Mouse (Mus musculus): ENCODE measurements around the gene Rps6ka3.
A peak's percentile ranks its signal among the peaks of the same experiment; 100 is the strongest.

Rps6ka3 gene

GRCm38 (mm10) chrX:159210007-159210406, at the start of gene Rps6ka3:
Gene Rps6ka3, plus strand, starts transcription at chrX:159210307.
- no peak for DNase-seq (ENCODE audit: low read depth in 1 of 2, low spot score in 2 of 2)

GRCm38 (mm10) chrX:159169200-159169599, 40.9 kb upstream of the Rps6ka3 start:
- DNase-seq (ENCODE audit: low read depth in 1 of 2, low spot score in 2 of 2) = no peak

DNA sequence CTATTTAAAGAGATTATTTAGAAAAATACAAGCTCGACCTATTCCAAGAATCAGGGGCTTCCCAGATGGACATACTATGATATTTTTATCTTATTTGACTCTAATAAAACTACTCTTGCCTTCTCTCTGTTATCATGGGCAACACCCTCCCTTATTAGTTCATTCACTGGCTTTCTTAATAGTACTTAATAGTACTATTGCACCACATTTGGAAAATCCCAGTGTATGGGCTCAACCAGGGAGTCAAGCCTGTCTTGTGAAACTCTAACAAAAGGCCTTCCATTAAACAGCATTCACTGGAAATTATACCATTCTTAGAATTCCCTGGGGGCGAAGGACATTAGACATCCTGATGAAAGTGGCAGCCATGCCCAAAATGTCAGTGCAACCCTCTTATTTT, 38.5 kb upstream of the Rps6ka3 start:
- no peak for DNase-seq (ENCODE audit: low read depth in 1 of 2, low spot score in 2 of 2)

- no peak for DNase-seq (ENCODE audit: low read depth in 1 of 2, low spot score in 2 of 2)
Measured at GRCm38 (mm10) chrX:159191581-159191980, 18.5 kb upstream of the Rps6ka3 start.

GRCm38 (mm10) chrX:159199495-159199894, 10.6 kb upstream of the Rps6ka3 start:
- no peak for DNase-seq (ENCODE audit: low read depth in 1 of 2, low spot score in 2 of 2)

GRCm38 (mm10) chrX:159200101-159200500, 10.0 kb upstream of the Rps6ka3 start:
- DNase-seq (ENCODE audit: low read depth in 1 of 2, low spot score in 2 of 2) = peak in 1 of 2 experiments; percentile 0

DNA sequence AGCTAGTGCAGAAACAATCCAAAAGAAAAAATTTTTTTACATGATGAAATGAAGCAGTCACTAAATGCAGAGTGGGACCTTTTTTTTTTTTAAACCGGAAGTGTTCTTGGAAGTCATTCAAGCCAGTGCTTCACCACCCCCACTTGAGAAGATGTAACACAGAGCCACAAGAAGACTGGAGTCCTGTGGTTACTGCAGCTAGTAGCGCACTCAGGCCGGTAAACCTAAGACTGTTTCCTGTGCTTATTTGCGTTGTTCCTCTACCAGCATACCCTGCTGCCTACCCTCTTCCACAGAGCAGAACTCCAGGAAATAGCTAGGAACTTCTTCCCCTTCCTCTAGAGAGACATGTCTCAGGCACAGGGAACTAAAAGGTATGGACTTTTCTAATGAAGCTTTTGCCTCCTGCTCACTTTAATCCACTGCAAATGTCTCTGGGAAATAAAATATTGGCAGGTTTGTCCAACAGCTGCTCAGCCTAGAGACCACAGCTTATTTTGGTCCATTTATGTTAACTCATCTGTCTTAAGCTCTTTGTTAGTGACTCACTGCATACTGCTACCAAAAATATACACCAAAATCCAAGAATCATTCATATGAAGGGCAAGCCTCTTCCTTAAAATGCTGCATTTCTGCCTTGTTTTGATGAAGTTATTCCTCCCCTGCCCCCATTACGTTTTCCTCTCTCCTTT, 931 bp downstream of the Rps6ka3 start:
- no peak for DNase-seq (ENCODE audit: low read depth in 1 of 2, low spot score in 2 of 2)

DNA sequence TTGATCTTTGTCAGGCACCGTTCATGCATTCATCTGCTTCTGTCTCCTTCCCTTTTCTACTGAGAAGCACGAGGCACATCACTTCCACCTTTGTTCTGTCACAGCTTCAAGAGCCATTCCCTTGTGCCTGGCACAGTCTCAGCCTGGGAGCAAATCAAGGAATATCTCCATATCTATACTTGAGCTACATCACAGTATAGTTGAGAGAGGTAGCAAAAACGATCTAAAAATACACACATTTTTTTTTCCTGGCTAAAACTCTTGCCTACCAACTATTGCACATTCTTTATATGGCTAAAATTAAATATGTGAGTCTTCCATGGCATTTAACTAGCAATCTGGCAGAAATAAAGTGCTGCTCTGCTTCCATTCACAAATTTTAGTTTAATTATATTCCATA, 5.1 kb downstream of the Rps6ka3 start:
- no peak for DNase-seq (ENCODE audit: low read depth in 1 of 2, low spot score in 2 of 2)

DNA sequence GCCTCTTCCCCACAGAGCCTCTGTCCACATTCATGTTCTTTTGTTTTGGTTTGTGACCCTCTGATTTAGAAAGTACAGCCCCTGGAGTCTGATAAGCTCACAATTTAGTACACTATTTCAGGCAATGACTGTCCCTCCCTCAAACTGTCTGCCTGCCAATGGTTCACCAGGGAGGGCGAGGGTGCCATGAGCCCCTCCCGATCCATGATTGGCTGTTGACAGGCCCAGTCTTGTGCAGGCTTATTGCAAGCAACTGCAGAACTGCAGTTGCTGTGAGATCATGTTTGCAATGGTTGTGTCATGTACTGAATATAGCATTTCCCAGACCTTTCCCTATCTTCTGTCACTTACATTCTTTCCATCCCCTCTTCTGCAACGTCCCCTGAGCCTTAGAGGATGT, 12.4 kb downstream of the Rps6ka3 start:
- no peak for DNase-seq (ENCODE audit: low read depth in 1 of 2, low spot score in 2 of 2)

DNA sequence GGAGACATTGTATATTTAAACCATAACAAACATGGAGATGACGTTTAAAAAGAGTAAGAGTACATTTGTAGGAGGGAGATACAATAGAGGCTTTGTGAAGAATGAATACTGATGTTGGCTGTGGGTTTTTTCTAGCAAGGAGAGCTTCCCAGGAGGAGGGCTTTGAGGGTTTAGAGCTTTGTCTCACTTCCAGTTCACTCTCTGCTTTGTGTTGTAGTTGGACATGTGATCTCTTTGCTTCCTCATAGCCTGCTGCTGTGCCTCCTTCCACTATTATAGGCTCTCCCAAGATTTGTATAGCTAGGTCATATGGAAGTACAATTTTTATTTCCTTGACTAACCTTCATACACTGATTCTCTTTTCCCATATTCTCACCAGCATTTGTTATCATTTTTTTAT, 27.2 kb downstream of the Rps6ka3 start:
- no peak for DNase-seq (ENCODE audit: low read depth in 1 of 2, low spot score in 2 of 2)

- DNase-seq (ENCODE audit: low read depth in 1 of 2, low spot score in 2 of 2) = peak in 1 of 2 experiments; percentile 27
Measured at GRCm38 (mm10) chrX:159254001-159254884, 44.1 kb downstream of the Rps6ka3 start.

- DNase-seq (ENCODE audit: low read depth in 1 of 2, low spot score in 2 of 2) = peak; percentile 59 to 72
Measured at GRCm38 (mm10) chrX:159255123-159255978, 45.2 kb downstream of the Rps6ka3 start.

GRCm38 (mm10) chrX:159256040-159256852, 46.1 kb downstream of the Rps6ka3 start:
- DNase-seq (ENCODE audit: low read depth in 1 of 2, low spot score in 2 of 2) = no peak

- DNase-seq (ENCODE audit: low read depth in 1 of 2, low spot score in 2 of 2) = no peak
Measured at GRCm38 (mm10) chrX:159256921-159257421, 46.9 kb downstream of the Rps6ka3 start.

DNA sequence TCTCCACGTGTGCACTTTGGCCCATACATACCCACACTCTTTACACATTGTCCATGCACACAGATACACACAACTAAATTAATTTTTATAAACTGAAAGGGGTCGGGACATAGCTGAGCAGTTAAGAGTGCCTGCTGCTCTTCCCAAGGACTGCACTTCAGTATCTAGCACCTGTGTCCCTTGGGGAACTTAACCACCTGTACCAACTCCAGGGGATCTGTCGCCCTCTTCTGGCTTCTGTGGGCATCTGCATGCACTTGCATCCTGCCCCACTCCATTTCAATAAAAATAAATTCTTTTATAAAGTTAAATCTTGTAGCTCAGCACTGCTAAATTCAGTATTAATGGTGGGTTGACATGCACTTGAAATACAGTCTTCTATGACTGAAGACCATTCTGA, 54.6 kb downstream of the Rps6ka3 start:
- DNase-seq (ENCODE audit: low read depth in 1 of 2, low spot score in 2 of 2) = peak in 1 of 2 experiments; percentile 2

DNA sequence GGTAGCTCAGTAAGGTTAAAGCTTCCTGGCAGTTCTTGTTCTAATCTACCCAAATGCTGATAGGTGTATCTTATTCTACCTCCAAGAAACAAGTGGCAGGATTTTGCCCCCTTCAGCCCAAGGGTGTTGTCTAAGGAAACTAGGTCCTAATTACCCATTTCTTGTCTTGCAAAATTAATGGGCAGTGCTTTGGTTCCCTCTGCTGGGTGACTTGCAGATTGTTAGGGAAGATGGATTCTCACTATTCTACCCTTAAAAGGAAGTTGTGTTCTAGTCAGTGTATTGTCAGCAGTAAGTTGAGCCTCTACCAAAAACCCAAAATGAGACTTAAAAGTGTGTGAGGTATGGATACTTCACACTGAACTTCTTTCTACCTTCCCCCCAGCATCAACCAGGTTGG, 59.0 kb downstream of the Rps6ka3 start:
- DNase-seq (ENCODE audit: low read depth in 1 of 2, low spot score in 2 of 2) = peak in 1 of 2 experiments; percentile 2

DNA sequence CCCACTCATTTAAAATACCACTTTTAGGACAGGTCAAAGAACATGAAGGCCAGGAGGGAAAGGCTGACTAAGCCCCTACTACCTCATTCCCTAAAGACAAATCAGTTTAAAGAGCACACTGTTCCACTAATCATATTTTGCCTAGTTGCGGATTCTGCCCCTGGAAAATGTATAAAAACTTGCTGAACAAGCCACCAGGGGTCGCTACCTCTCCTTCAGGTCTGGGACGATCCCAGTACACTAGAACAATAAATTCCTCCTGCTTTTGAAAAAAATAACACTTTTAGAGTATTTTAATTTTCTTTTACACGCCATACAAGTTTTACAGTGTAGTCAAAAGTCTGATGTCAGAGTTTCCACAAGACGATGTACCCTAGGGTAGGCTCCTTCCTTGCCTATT, 76.7 kb downstream of the Rps6ka3 start:
- DNase-seq (ENCODE audit: low read depth in 1 of 2, low spot score in 2 of 2) = no peak

GRCm38 (mm10) chrX:159295879-159296278, 85.8 kb downstream of the Rps6ka3 start:
- no peak for DNase-seq (ENCODE audit: low read depth in 1 of 2, low spot score in 2 of 2)

GRCm38 (mm10) chrX:159302349-159303311, 92.5 kb downstream of the Rps6ka3 start:
- no peak for DNase-seq (ENCODE audit: low read depth in 1 of 2, low spot score in 2 of 2)

Measured in monocyte, adult 2 months (primary cell).